Mouse (Mus musculus) cerebellum, adult 2 months (tissue): ENCODE results near the gene Syngap1.

Source experiments
- CTCF ChIP-seq: fragments of 200-500 bp; IDR thresholded peaks from 2 replicates; pipeline ENCODE4 v1.5.1; 2011; ENCODE audit warnings: low read depth, mild to moderate bottlenecking, control low read depth, low read length, moderate library complexity, borderline replicate concordance; ENCODE audit not compliant: insufficient read depth
- POLR2A ChIP-seq: fragments of 200-500 bp; IDR thresholded peaks from 2 replicates; pipeline ENCODE4 v1.6.1; 2011; ENCODE audit warnings: low read length, control low read depth, borderline replicate concordance; ENCODE audit not compliant: insufficient read depth

GRCm38 (mm10) chr17:26894342-26894741 is 46.7 kb upstream of the Syngap1 start:
- no peak for TF ChIP-seq POLR2A
- TF ChIP-seq CTCF = no peak
